Mouse (Mus musculus) cerebellum, postnatal 25 days (tissue): ENCODE results near the gene Hey2.

Experiments used
- DNase-seq, 2 experiments: peaks; one replicate each; pipeline ENCODE4 v3.0.0; 2021; ENCODE audit warnings: mixed read lengths in 2 of 2

Hey2 gene

DNA sequence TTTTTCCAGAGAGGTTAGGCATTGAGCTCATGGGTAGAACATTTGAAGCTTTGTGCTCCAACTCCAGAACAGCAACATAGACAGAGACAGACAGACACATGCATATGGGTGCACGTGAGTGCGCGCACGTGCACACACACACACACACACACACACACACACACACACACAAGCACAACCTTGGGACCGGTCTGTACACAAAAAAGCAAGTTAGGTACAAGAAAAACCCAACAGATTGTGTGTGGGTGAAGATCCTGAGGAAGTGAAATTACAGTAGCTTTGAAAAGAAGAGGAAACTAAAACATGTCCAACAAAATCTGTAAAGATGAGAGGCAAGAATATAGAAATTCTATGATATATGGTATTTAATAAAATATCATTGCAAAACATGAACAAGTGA is 53.1 kb downstream of the Hey2 start:
- DNase-seq, result no peak

DNA sequence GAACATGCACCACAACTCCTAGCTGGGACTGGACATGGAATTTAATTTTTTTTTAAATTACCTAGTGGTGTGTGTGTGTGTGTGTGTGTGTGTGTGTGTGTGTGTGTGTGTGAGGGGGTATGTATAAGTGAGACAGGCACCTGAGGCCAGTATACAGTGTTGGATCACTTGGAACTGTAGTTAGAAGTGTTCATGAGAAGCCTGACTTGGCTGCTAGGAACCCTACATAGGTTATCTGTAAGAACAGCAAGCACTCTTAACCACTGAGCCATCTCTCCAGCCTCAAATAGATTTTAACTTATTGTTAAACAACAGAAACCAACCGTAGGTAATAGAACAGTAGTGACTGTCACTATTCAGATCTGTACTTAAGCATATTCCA is 54.3 kb downstream of the Hey2 start:
- DNase-seq, result no peak

DNA sequence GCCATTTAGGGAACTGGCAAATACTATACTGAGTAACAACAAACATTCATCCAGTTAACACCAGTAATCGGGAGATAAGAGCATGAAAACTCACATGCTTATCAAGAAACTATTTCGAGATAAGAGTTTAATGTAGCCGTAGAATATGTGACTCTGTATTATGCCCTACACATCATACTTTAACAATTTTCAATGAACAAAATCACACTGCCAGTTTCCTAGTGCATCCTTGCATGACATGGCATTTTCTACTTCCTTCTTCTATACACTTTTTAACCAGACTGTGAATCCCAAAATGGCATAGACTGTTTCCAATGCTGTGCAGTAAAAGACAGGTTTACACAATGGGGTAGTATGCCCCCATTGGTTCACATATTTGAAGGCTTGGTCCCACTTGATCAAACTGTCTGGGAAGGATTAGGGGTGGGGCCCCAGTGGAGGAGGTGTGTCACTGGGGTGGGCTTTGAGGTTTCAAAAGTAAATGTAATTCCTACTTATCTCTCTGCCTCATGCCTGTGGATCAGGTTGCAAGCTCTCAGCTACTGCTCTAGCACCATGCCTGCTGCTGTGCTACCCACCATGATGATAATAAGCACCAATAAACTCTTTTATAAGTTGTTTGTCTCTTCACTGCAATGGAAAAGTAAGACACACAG is 54.8 kb downstream of the Hey2 start:
- no peak for DNase-seq

DNA sequence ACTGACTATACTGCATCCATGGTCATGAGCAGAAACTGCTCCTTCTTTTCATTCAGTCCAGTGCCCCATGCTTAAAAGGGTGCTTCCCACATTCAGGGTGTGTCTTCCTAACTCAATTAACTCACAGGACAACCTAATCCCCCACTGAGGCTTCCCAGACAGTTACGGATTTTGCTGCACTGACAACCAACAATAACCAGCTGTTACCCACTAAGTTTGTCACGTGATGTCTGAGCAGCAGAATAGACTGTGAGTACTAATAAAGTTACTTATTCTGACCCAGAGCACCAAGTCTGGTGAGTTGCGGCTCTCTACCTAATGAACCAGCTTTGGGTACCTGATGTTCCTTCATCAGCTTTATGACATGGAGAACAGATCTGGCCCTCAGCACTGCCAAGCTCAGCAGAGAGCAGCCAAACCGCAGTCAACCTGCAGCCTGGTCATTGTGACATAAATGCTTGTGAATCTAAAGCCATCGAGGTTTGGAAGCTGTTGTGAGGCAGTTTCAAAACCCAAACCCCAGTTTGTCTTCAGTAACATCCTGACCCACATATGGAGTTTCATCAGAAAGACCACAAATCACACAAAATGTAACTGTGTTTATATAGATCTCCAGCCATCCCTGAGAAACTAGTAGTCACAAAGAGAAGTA is 56.4 kb downstream of the Hey2 start:
- DNase-seq, result no peak
